Mouse (Mus musculus) ovary, postnatal 36 days (tissue): Measurements from ENCODE around the gene Pdrg1.

Experiments
- DNase-seq: peaks from one replicate; pipeline ENCODE4 v3.0.0; 2022; ENCODE audit warnings: low spot score, mixed read lengths

The Pdrg1 gene

DNA sequence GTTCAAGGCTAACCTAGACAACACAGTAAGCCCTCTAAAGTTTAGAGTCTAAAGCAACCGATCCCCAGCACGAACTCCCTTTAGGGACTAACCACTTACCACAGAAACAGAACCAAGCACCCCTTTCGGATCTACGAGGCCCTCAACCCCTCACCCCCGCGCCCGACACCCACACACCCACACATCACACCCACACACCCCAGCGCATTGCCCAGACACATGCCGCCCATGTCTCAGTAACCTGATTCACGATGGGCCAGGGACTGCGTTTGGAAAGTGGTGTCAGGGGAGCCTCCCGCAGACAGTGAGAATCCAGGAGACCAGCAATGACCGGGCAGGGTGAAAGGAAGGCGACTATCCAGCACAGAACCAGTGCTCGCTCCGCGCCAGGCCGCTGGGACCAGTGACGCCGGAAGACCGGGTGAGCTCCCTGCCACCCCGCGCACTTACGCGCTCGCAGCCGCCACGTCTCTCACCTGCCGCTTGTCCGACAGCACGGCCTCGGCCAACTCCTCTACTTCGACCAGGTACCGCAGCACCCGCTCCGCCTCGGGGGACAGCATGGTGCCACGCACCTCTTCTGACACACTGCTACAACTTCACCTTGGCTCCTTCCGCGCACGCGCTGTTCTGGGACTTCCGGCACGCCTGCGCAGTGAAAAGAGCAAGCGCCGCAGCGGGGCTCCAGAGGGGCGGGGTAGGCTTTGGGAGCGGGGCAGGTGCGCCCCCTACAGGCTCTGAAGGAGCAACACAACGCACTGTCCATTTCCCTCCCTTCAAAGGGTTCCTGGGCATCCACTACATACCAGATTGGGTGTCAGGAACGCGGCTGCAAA lies at the start of gene Pdrg1:
Pdrg1 (minus strand) TSS at position 670 of the 836 bp plus-strand sequence.
- DNase-seq = peak; percentile 94

- no peak for DNase-seq
Observed at GRCm38 (mm10) chr2:153064190-153064970, 49.2 kb upstream of the Pdrg1 start.

DNA sequence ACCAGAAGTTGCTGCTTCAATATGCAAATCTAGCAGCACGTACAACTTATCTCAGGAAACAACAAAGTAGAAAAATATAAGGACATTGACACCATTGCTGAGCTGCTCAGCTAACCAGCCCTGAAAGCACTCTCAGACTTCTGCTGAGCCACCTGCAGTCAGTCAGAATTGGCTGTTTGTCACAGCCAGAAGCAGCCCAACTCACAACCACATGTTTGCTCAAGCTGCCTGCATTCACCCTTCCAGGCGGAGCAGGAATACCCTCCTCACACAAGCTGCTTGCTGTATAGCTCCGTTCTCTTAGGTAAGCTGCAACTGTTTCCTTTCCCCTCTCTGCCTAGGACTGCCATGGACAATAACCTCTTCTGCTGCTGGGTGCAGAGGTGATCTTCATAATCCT lies 48.2 kb upstream of the Pdrg1 start:
- DNase-seq = no peak

DNA sequence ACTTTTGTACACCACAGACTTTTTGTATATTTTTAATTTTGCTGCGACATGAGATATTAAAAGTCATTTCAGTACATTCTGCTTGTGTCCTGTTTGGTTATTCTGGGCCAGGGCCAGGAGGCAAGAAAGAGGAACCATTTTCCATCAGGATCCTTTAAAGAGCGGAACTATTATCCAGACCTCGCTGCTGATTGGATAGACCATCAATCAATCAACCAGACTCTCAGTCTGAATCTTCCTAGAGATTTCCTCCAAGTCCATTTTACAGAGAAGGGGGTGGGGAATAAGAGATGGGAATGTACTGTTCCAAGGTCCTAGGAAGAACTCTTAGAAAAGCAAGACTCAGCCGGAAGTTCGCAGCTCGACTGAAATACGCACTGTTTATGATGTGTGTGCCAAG lies 45.0 kb upstream of the Pdrg1 start:
- no peak for DNase-seq

- no peak for DNase-seq
Observed at GRCm38 (mm10) chr2:153058365-153058764, 43.1 kb upstream of the Pdrg1 start.

DNA sequence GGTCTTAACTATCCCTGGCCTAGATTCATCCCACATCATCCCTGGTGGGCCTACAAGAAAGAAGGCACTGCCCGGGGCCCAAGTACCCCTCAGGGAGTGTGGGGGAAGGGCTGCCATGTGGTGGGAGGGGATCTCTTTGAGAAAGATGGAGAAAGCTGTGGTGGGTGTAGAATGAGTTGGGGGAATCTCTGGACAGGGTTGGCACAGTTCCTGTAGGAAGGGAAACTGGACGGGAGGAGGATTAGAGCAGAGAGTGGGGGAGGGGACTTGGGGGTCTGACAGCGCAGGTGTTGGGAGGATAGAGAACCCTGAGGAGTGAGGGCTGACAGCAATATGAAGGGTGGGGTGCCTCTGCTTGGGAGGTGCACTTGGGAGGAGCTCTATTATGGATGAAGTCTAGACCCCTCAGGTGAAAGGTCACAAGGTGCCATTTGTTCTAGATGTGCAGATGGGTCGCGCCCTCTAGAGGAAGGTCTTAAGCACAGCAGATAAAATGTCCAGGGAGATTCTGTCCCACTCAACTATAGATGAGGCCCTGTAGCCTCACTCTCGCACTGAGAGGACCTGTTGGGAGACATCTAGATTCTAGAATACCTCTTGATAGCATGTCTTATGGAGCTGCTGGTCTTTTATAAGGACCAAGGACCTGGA lies 40.2 kb upstream of the Pdrg1 start:
- no peak for DNase-seq

- no peak for DNase-seq
Observed at GRCm38 (mm10) chr2:153053896-153054295, 38.7 kb upstream of the Pdrg1 start.

DNA sequence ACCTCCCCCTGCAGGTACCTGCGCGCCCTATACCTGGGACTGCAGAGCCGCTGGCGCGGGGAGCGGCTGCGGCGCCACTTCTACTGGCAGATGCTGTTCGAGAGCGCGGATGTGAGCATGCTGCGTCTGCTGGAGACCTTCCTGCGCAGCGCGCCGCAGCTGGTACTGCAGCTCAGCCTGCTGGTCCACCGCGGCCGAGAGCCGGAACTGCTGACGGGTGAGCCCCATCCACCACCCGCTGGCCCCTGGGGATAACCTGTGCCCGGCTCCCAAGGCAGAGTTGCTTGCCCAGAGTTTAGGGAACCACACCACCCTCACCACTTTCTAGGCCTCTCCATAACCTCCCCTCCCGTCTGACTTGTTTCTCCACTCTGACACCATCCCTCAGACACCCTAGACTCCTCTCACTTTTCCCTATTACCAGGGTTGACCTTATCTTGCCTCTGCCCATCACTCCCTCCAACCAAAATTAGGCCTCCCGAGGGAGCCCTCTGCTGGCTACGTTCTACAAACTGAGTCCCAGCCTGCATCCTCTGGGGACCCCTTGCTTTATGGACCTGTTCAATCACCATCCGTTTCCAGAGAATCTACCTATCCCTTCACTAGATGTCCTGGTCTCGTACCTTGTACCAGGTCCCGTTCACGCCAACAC lies 37.6 kb upstream of the Pdrg1 start:
- DNase-seq = no peak

DNA sequence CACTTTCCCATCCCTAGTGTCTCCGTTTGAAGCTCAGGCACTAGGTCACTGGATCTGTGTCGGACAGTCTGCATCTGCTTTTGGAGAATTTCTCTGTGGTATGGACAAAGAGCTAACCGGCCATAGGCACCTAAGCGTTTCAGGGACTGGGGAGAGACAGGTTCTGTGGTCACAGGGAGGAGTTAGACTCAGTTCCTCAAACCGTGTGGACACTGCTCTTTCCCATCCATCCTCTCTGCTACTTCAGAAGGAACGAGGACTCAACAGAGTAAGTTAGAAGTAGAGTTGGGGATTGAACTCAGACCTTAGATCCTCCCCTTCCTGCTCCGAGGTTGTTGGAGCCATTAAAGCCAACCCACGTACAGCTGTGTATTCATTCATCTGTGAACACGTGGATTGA lies 36.3 kb upstream of the Pdrg1 start:
- no peak for DNase-seq

DNA sequence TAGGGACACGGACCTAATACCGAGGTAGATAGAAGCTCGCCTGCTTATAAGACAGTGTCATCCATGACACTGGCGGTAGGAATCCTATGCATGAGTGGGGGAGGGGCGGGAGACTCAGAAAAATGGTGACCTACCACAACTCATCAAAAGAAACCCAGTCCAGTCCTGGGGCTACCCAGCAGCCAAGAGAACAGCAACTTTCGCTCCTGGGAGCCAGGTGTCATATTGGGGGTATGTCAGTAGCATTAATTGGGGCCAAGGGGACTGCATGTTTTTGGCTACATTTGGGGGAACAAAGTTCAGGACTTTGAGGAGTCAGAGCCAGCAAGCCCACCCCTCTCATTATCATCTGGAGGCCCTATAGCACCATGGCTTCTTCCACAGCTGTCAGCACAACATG lies 35.9 kb upstream of the Pdrg1 start:
- no peak for DNase-seq

- no peak for DNase-seq
Observed at GRCm38 (mm10) chr2:153049997-153050358, 34.8 kb upstream of the Pdrg1 start.

DNA sequence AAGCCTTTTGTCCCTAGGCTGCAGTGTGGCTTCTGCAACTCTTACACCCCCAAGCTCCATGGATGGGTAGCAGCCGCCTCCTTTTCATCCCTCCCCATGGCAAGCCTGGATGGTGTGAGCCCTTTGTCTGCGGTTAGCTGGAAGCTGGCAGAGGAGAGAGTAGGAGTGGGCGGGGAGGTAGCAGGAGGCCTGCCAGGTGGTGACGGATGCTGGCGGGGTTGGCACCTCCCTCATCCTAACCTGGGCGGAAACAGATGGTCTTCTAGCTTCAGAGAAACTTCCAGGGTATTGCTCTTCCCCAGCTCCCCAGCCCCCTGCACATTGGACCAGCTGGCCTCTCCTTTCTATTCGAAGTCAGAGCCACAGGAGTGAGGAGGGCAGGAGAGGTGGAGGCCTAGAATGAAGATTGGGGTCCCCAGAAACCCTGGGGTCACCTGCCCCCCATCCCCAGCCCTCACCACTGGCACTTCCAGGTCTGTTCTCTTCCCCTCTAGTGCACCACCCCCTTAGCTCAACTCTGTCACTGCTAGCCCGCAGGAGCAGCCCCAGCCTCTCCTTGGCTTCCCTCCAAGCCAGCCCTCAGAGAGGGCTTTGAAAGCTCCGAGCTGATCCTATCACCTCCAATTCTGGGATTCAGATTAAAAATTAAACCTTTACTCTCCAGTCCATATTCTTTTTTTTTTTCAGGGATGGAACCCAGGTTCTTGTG lies 34.2 kb upstream of the Pdrg1 start:
- peak; percentile 25 for DNase-seq

GRCm38 (mm10) chr2:153047828-153048465 lies 32.7 kb upstream of the Pdrg1 start:
- peak; percentile 20 for DNase-seq

DNA sequence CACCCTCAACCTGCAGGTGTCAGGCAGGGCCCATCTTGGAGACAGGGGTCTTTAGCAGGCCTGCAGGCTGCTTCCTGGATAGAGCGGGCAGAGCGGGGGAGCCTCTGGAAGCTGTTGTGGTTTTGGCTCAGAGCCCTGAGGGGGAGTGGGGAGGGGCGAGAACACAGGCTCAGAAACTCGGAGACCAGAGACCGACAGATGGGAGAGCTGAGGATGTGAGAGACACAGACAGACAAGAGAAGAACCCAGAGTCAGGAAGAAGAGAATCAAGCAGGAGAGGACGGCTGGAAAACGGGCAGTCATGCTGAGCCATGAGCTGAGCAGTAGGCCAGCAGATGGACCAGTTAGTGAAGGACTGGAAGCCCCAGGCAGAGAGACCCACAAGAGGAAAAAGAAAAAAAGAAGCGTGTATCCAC lies 30.7 kb upstream of the Pdrg1 start:
- DNase-seq = no peak

- DNase-seq = no peak
Observed at GRCm38 (mm10) chr2:153043886-153044285, 28.7 kb upstream of the Pdrg1 start.

GRCm38 (mm10) chr2:153036690-153037089 lies 21.5 kb upstream of the Pdrg1 start:
- DNase-seq = no peak

DNA sequence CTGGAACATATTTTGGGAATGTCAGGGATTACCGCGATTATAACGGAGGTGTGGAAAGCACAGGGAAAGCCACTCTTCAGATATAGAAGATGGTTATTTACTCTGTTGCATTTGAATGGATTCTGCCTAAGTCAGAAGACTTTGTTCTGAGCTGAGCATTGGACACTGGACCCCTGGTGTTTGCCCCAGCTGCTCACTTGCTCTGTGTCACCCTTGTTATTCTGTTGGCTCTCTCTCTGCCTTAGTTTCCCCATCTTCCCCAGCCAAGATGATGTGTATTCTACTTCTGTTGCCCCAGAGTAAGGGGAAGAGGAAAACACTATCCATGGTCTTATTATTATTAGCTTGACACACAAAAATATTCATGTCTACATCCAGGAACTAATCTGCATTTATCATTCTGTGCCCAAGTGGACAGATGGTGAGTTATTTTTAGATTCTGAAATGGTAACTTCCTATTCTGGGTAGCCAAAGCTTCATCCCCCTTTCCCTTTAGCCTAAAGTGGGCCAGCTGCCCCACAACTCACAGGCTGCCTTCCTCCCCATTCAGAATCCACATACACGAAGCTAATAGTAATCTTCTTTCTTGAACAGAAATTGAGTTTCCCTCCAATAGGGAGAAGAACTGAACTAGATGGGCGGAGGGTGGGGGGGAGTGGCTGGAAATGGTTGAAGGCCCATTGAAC lies 18.5 kb upstream of the Pdrg1 start:
- DNase-seq = no peak

GRCm38 (mm10) chr2:153032973-153033372 lies 17.7 kb upstream of the Pdrg1 start:
- DNase-seq = no peak

DNA sequence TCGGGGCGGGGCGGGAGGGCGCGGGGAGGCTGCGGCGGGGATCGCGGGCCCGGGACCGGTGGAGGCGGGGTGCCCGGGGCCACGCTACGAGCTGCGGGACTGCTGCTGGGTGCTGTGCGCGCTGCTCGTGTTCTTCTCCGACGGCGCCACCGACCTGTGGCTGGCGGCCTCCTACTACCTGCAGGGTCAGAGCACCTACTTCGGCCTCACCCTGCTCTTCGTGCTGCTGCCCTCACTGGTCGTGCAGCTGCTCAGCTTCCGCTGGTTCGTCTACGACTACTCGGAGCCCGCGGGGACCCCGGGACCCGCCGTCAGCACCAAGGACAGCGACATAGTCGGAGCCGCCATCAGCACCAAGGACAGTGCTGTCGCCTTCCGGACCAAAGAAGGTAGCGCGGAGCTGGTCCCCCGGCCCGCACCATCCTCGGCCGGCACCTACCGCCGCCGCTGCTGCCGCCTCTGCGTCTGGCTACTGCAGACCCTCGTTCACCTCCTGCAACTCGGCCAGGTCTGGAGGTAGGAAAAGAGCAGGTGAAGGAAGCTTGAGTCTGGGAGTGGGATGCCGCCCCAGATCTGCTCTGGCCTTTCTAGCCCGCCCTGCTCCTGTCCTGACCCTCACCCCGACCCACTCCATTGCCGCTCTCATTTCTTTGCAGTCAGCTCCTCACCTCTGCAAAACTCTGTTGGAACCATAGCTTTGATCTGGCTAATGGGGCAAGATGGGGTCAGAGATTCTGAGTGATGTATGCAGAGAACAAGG lies 17.0 kb upstream of the Pdrg1 start:
- peak; percentile 88 for DNase-seq
